Mouse (Mus musculus) ES-Bruce4 (cell line): Measurements from ENCODE around the gene Ggct.

ENCODE experiments used
- CTCF ChIP-seq: IDR thresholded peaks from one replicate; pipeline ENCODE4 v1.8.1; 2011; ENCODE audit warnings: low read depth, low read length
- EP300 ChIP-seq: IDR thresholded peaks from 2 replicates; pipeline ENCODE4 v1.6.1; 2011; ENCODE audit warnings: low read depth, low read length; ENCODE audit not compliant: insufficient read depth

GRCm38 (mm10) chr6:54972929-54973211 lies 19.9 kb downstream of the Ggct start:
- no peak for TF ChIP-seq EP300
- TF ChIP-seq CTCF, result no peak
